Mouse (Mus musculus) embryonic facial prominence, embryonic 12.5 days (tissue): ENCODE results near the gene Bcl10. TPM values are rescaled to one million over a fixed set of nuclear protein-coding genes. Genes with fewer than 3 reads are reported as not detected.
A peak's percentile ranks its signal among the peaks of the same experiment; 100 is the strongest.

Experiments
- ATAC-seq: fragments of 200-750 bp; cut with Nextera tagmentation; 2 replicates; pipeline ENCODE4 v1.8.0; 2017; ENCODE audit not compliant: insufficient number of reproducible peaks, insufficient read depth, low FRiP score, low TSS enrichment
- H3K27ac ChIP-seq: fragments of 300-500 bp; sonication (generic); 2 replicates; pipeline ENCODE4 v1.5.1; 2016; ENCODE audit warnings: mild to moderate bottlenecking
- H3K27me3 ChIP-seq: fragments of 300-500 bp; sonication (generic); 2 replicates; pipeline ENCODE4 v1.6.1; 2016; ENCODE audit warnings: mild to moderate bottlenecking, moderate library complexity
- H3K36me3 ChIP-seq: fragments of 300-500 bp; sonication (generic); 2 replicates; pipeline ENCODE4 v1.6.1; 2016; ENCODE audit warnings: mild to moderate bottlenecking
- H3K4me1 ChIP-seq: fragments of 300-500 bp; sonication (generic); 2 replicates; pipeline ENCODE4 v1.6.1; 2016
- H3K4me2 ChIP-seq: fragments of 300-500 bp; sonication (generic); replicated peaks from 2 replicates; pipeline ENCODE4 v1.6.1; 2016; ENCODE audit warnings: mild to moderate bottlenecking, moderate library complexity
- H3K4me3 ChIP-seq: fragments of 300-500 bp; sonication (generic); 2 replicates; pipeline ENCODE4 v1.5.1; 2016; ENCODE audit warnings: mild to moderate bottlenecking
- H3K9ac ChIP-seq: fragments of 300-500 bp; sonication (generic); 2 replicates; pipeline ENCODE4 v1.6.1; 2016; ENCODE audit warnings: mild to moderate bottlenecking, moderate library complexity
- H3K9me3 ChIP-seq: fragments of 300-500 bp; sonication (generic); 2 replicates; pipeline ENCODE4 v1.6.1; 2016; ENCODE audit warnings: mild to moderate bottlenecking, moderate library complexity
- WGBS: fragments of 180-500 bp; shearing (Covaris S2); methylation state at CpG from one replicate; pipeline ENCODE4 v1.1.7; 2016; 5-methylcytosine and 5-hydroxymethylcytosine counted together
- polyA plus RNA-seq: library from polyadenylated mRNA; unstranded; fragments of >200 nt; fragmentation: Nextera tagmentation; extraction: Ambion mirVana; gene quantifications from 2 replicates; pipeline ENCODE4 v1.2.1, GENCODE M21; 2016

Gene Bcl10
- polyA plus RNA-seq, 1 experiment from 2014 or later = 52.7 TPM

GRCm38 (mm10) chr3:145916826-145917225 lies 5.8 kb upstream of the Bcl10 start:
- 79% methylated on average over 4 of the region's 4 CpGs for WGBS
- H3K9ac ChIP-seq = no peak overlapping the region
- H3K4me1 ChIP-seq = no peaks in the 10 kb centered on the region
- H3K27me3 ChIP-seq = no peaks in the 10 kb centered on the region
- H3K9me3 ChIP-seq = no peaks in the 10 kb centered on the region
- no peak overlapping the region for H3K27ac ChIP-seq
- no peak overlapping the region for H3K4me3 ChIP-seq
- no peaks in the 10 kb centered on the region for H3K36me3 ChIP-seq
- ATAC-seq = no peak
- no peak overlapping the region for H3K4me2 ChIP-seq

- Histone ChIP-seq H3K4me1 (peaks cover 17% of the 10 kb centered on the region), H3K9ac (no peak overlapping the region), H3K27me3 (no peaks in the 10 kb centered on the region), H3K27ac (no peak overlapping the region), H3K4me3 (no peak overlapping the region), H3K9me3 (no peaks in the 10 kb centered on the region), H3K36me3 (peaks cover 5% of the 10 kb centered on the region; the same call in 1 of the 2 replicates), H3K4me2 (no peak overlapping the region)
- no peak for ATAC-seq
- 61% methylated on average over 3 of the region's 3 CpGs for WGBS
These were observed 367 bp downstream of the Bcl10 start for GRCm38 (mm10) chr3:145922971-145923370.

GRCm38 (mm10) chr3:145923874-145924577 lies 1.4 kb downstream of the Bcl10 start:
- H3K27ac ChIP-seq = peak overlapping the region; percentile 95
- H3K4me1 ChIP-seq = peaks cover 17% of the 10 kb centered on the region
- under 1% methylated on average over 58 of the region's 58 CpGs for WGBS
- peak overlapping the region; percentile 88 for H3K9ac ChIP-seq
- peak overlapping the region; percentile 56 for H3K4me2 ChIP-seq
- peak; percentile 99 for ATAC-seq
- H3K27me3 ChIP-seq = no peaks in the 10 kb centered on the region
- H3K36me3 ChIP-seq = peaks cover 6% of the 10 kb centered on the region; the same call in 1 of the 2 replicates
- H3K9me3 ChIP-seq = no peaks in the 10 kb centered on the region
- H3K4me3 ChIP-seq = peak overlapping the region; percentile 89

GRCm38 (mm10) chr3:145924649-145925337 lies 2.2 kb downstream of the Bcl10 start:
- Histone ChIP-seq H3K36me3 (peaks cover 6% of the 10 kb centered on the region; the same call in 1 of the 2 replicates), H3K4me1 (peaks cover 19% of the 10 kb centered on the region), H3K9ac (peak overlapping the region; percentile 88), H3K27me3 (no peaks in the 10 kb centered on the region), H3K9me3 (no peaks in the 10 kb centered on the region), H3K4me2 (peak overlapping the region; percentile 56), H3K4me3 (peak overlapping the region; percentile 89), H3K27ac (peak overlapping the region; percentile 95)
- 5% methylated on average over 39 of the region's 39 CpGs for WGBS
- ATAC-seq = 0 out of 2 replicates have a peak, but pooled peaks have one; percentile 1

GRCm38 (mm10) chr3:145925506-145925905 lies 2.9 kb downstream of the Bcl10 start:
- ATAC-seq = no peak
- Histone ChIP-seq H3K4me2 (peak overlapping the region; percentile 56), H3K36me3 (peaks cover 6% of the 10 kb centered on the region; the same call in 1 of the 2 replicates), H3K4me1 (peaks cover 21% of the 10 kb centered on the region), H3K9ac (0 out of 2 replicates have a peak overlapping the region, but pooled peaks have one; percentile 15), H3K27me3 (no peaks in the 10 kb centered on the region), H3K4me3 (peak overlapping the region; percentile 89), H3K27ac (no peak overlapping the region), H3K9me3 (no peaks in the 10 kb centered on the region)
- WGBS = 70% methylated on average over 5 of the region's 5 CpGs

GRCm38 (mm10) chr3:145929525-145930400 lies 7.2 kb downstream of the Bcl10 start:
- Histone ChIP-seq H3K9me3 (no peaks in the 10 kb centered on the region), H3K9ac (no peak overlapping the region), H3K36me3 (peaks cover 29% of the 10 kb centered on the region), H3K4me1 (peaks cover 19% of the 10 kb centered on the region), H3K4me2 (no peak overlapping the region), H3K27ac (no peak overlapping the region), H3K4me3 (no peak overlapping the region), H3K27me3 (no peaks in the 10 kb centered on the region)
- ATAC-seq = no peak
- 20% methylated on average over 7 of the region's 7 CpGs for WGBS

- H3K36me3 ChIP-seq = peaks cover 24% of the 10 kb centered on the region
- WGBS = 87% methylated on average over 9 of the region's 9 CpGs
These were observed 11.2 kb downstream of the Bcl10 start for GRCm38 (mm10) chr3:145933845-145934244.

GRCm38 (mm10) chr3:145937505-145938404 lies 15.2 kb downstream of the Bcl10 start, which contains the start of gene 2410004B18Rik:
TSS of gene 2410004B18Rik (plus strand) at chr3:145938014.
- 2% methylated on average over 62 of the region's 70 CpGs for WGBS
- H3K4me3 ChIP-seq = peak within 1 kb of the TSS; percentile 92
- peak within 1 kb of the TSS; percentile 72 for H3K4me2 ChIP-seq
- H3K27ac ChIP-seq = peak within 1 kb of the TSS; percentile 66
- H3K9me3 ChIP-seq = no peaks in the 10 kb centered on the region
- H3K9ac ChIP-seq = peak within 1 kb of the TSS; percentile 94
- peaks cover 16% of the 10 kb centered on the region for H3K4me1 ChIP-seq
- peak; percentile 79 for ATAC-seq
- H3K27me3 ChIP-seq = no peaks in the 10 kb centered on the region
- H3K36me3 ChIP-seq = peaks cover 27% of the 10 kb centered on the region

More at GRCm38 (mm10) chr3:145933845-145934244, 11.2 kb downstream of the Bcl10 start:
- no peak overlapping the region for H3K4me2 ChIP-seq
- H3K27me3 ChIP-seq = no peaks in the 10 kb centered on the region
- H3K4me3 ChIP-seq = no peak overlapping the region
- H3K4me1 ChIP-seq = peaks cover 7% of the 10 kb centered on the region
- no peak for ATAC-seq
- H3K9me3 ChIP-seq = no peaks in the 10 kb centered on the region
- no peak overlapping the region for H3K9ac ChIP-seq
- H3K27ac ChIP-seq = no peak overlapping the region

- H3K27ac ChIP-seq = peak overlapping the region; percentile 66; the same call in 1 of the 2 replicates
- peak overlapping the region; percentile 72 for H3K4me2 ChIP-seq
- no peaks in the 10 kb centered on the region for H3K27me3 ChIP-seq
- H3K9ac ChIP-seq = peak overlapping the region; percentile 94
- ATAC-seq = no peak
- 19% methylated on average over 47 of the region's 50 CpGs for WGBS
- H3K4me1 ChIP-seq = peaks cover 16% of the 10 kb centered on the region
- H3K36me3 ChIP-seq = peaks cover 28% of the 10 kb centered on the region
- peak overlapping the region; percentile 92 for H3K4me3 ChIP-seq
- H3K9me3 ChIP-seq = no peaks in the 10 kb centered on the region
These were observed 16.1 kb downstream of the Bcl10 start for GRCm38 (mm10) chr3:145938405-145939349.

GRCm38 (mm10) chr3:145939402-145939801 lies 16.8 kb downstream of the Bcl10 start:
- Histone ChIP-seq H3K4me3 (0 out of 2 replicates have a peak overlapping the region, but pooled peaks have one; percentile 92), H3K36me3 (peaks cover 34% of the 10 kb centered on the region), H3K27me3 (no peaks in the 10 kb centered on the region), H3K4me1 (peaks cover 16% of the 10 kb centered on the region), H3K9me3 (no peaks in the 10 kb centered on the region), H3K9ac (peak overlapping the region; percentile 94; the same call in 1 of the 2 replicates), H3K4me2 (peak overlapping the region; percentile 72), H3K27ac (no peak overlapping the region)
- ATAC-seq = no peak
- 82% methylated on average over 12 of the region's 12 CpGs for WGBS
